Mouse (Mus musculus) CH12.LX (cell line): ENCODE data around the gene Fgfr2. TPM values are rescaled to one million over a fixed set of nuclear protein-coding genes. Genes with fewer than 3 reads are reported as not detected.

ENCODE experiments used
- DNase-seq: peaks from one replicate; pipeline ENCODE4 v3.0.0-alpha.2; 2013; ENCODE audit errors: extremely low read depth
- H3K27ac ChIP-seq: 2 replicates; pipeline ENCODE4 v1.5.1; 2012; ENCODE audit warnings: low read depth, mild to moderate bottlenecking, control low read depth, moderate library complexity; ENCODE audit not compliant: insufficient read depth
- H3K27me3 ChIP-seq: replicated peaks from 2 replicates; pipeline ENCODE3; 2012; ENCODE audit warnings: inconsistent platforms
- H3K36me3 ChIP-seq, 2 experiments: replicated peaks in 1 of 2; 2 replicates each; pipeline versions ENCODE3 to v1.6.1; 2012; ENCODE audit warnings: inconsistent platforms in 1 of 2, low read length in 1 of 2, mild to moderate bottlenecking in 1 of 2, mixed read lengths in 1 of 2, moderate library complexity in 1 of 2; ENCODE audit not compliant: control insufficient read depth in 1 of 2, insufficient read depth in 1 of 2
- H3K4me1 ChIP-seq, 2 experiments: 2 replicates each; pipeline ENCODE4 v1.6.1; 2012; ENCODE audit warnings: inconsistent platforms in 1 of 2, moderate library complexity in 1 of 2; ENCODE audit not compliant: insufficient read depth in 2 of 2, control insufficient read depth in 1 of 2
- H3K4me2 ChIP-seq: 2 replicates; pipeline ENCODE4 v1.6.1; 2012; ENCODE audit warnings: low read depth, mild to moderate bottlenecking, control low read depth; ENCODE audit not compliant: poor library complexity, insufficient read depth, severe bottlenecking
- H3K4me3 ChIP-seq, 3 experiments: fragments of 150-350 bp in 1 of 3; sonication (generic) in 1 of 3; replicated peaks in 1 of 3; 2 replicates each; pipeline versions ENCODE3 to v1.5.1; 2011 to 2012; ENCODE audit warnings: low read depth in 2 of 3, low read length in 2 of 3, mild to moderate bottlenecking in 2 of 3, moderate library complexity in 2 of 3, control low read depth in 1 of 3, improper control_type of control experiment in 1 of 3, inconsistent platforms in 1 of 3, mixed read lengths in 1 of 3; ENCODE audit not compliant: poor library complexity in 1 of 3
- H3K79me2 ChIP-seq: replicated peaks from 2 replicates; pipeline ENCODE4 v1.6.1; 2012; ENCODE audit warnings: mild to moderate bottlenecking, moderate library complexity; ENCODE audit not compliant: control insufficient read depth, poor library complexity, insufficient read depth, severe bottlenecking; ENCODE audit errors: extremely low read depth
- H3K9ac ChIP-seq: 2 replicates; pipeline ENCODE4 v1.6.1; 2012; ENCODE audit warnings: low read depth, mild to moderate bottlenecking, control low read depth, moderate library complexity; ENCODE audit not compliant: insufficient read depth
- H3K9me3 ChIP-seq: replicated peaks from 2 replicates; pipeline ENCODE3; 2012; ENCODE audit warnings: low read length, inconsistent platforms, mixed read lengths
- BHLHE40 ChIP-seq: IDR thresholded peaks from 2 replicates; pipeline ENCODE4 v1.6.1; 2011; ENCODE audit warnings: mild to moderate bottlenecking, low read depth, low read length, improper control_type of control experiment
- CHD2 ChIP-seq: IDR thresholded peaks from 2 replicates; pipeline ENCODE4 v1.6.1; 2011; ENCODE audit warnings: low read length, improper control_type of control experiment
- E2F4 ChIP-seq: IDR thresholded peaks from 2 replicates; pipeline ENCODE4 v1.6.1; 2011; ENCODE audit warnings: low read depth, low read length, improper control_type of control experiment; ENCODE audit not compliant: insufficient replicate concordance
- ELF1 ChIP-seq: IDR thresholded peaks from 2 replicates; pipeline ENCODE4 v1.6.1; 2014; ENCODE audit warnings: low read depth, mild to moderate bottlenecking, inconsistent platforms, low read length, improper control_type of control experiment
- ETS1 ChIP-seq: conservative IDR thresholded peaks from 2 replicates; pipeline ENCODE4 v1.6.1; 2012; ENCODE audit warnings: low read depth, mild to moderate bottlenecking, inconsistent platforms, low read length, improper control_type of control experiment, moderate library complexity
- HCFC1 ChIP-seq: IDR thresholded peaks from 2 replicates; pipeline ENCODE4 v1.6.1; 2012; ENCODE audit warnings: low read depth, mild to moderate bottlenecking, inconsistent platforms, low read length, improper control_type of control experiment
- JUN ChIP-seq: IDR thresholded peaks from 2 replicates; pipeline ENCODE4 v1.6.1; 2011; ENCODE audit warnings: low read depth, mild to moderate bottlenecking, low read length, improper control_type of control experiment, moderate library complexity; ENCODE audit not compliant: insufficient read depth
- KAT2A ChIP-seq: IDR thresholded peaks from 2 replicates; pipeline ENCODE4 v1.6.1; 2012; ENCODE audit warnings: low read length, improper control_type of control experiment, inconsistent platforms; ENCODE audit not compliant: insufficient replicate concordance
- MAZ ChIP-seq: IDR thresholded peaks from 2 replicates; pipeline ENCODE4 v1.6.1; 2012; ENCODE audit warnings: low read depth, mild to moderate bottlenecking, inconsistent platforms, low read length, improper control_type of control experiment, moderate library complexity
- NRF1 ChIP-seq: IDR thresholded peaks from 2 replicates; pipeline ENCODE4 v1.6.1; 2014; ENCODE audit warnings: low read depth, mild to moderate bottlenecking, inconsistent platforms, low read length, improper control_type of control experiment, moderate library complexity
- PAX5 ChIP-seq: IDR thresholded peaks from 2 replicates; pipeline ENCODE4 v1.6.1; 2012; ENCODE audit warnings: low read length, inconsistent platforms, mixed read lengths
- POLR2AphosphoS2 ChIP-seq: IDR thresholded peaks from 2 replicates; pipeline ENCODE4 v1.6.1; 2011; ENCODE audit warnings: low read depth, low read length, improper control_type of control experiment
- RAD21 ChIP-seq: IDR thresholded peaks from 2 replicates; pipeline ENCODE4 v1.6.1; 2011; ENCODE audit warnings: low read depth, mild to moderate bottlenecking, low read length, improper control_type of control experiment, moderate library complexity
- RCOR1 ChIP-seq: conservative IDR thresholded peaks from 2 replicates; pipeline ENCODE4 v1.6.1; 2012; ENCODE audit warnings: low read depth, mild to moderate bottlenecking, inconsistent platforms, low read length, improper control_type of control experiment
- SIN3A ChIP-seq: IDR thresholded peaks from 2 replicates; pipeline ENCODE4 v1.6.1; 2012; ENCODE audit warnings: low read length, improper control_type of control experiment, inconsistent platforms
- USF2 ChIP-seq: conservative IDR thresholded peaks from 2 replicates; pipeline ENCODE4 v1.6.1; 2011; ENCODE audit warnings: low read depth, low read length, improper control_type of control experiment
- ZC3H11A ChIP-seq: IDR thresholded peaks from 2 replicates; pipeline ENCODE4 v1.6.1; 2012; ENCODE audit warnings: low read depth, mild to moderate bottlenecking, inconsistent platforms, low read length, improper control_type of control experiment
- ZNF384 ChIP-seq: IDR thresholded peaks from 2 replicates; pipeline ENCODE4 v1.6.1; 2012; ENCODE audit warnings: low read depth, low read length, improper control_type of control experiment, inconsistent platforms
- dilution Hi-C: fragments of 300-500 bp; cut with MboI; formaldehyde crosslinking; loops from 2 replicates; pipeline ENCODE4 v1.14.3; 2020; ENCODE audit warnings: low sequenced_read_pairs; ENCODE audit not compliant: extremely low pct_unique_long_range_greater_than_20kb, extremely low pct_ligation_motif_present
- in situ Hi-C: fragments of 300-500 bp; cut with MboI; formaldehyde crosslinking; loops from 3 replicates; pipeline ENCODE4 v1.14.3; 2019; ENCODE audit warnings: low sequenced_read_pairs, low pct_ligation_motif_present, low pct_unique_long_range_greater_than_20kb, mixed read lengths
- polyA plus RNA-seq: library from polyadenylated mRNA; unstranded; fragments of >175 nt; gene quantifications from 2 replicates; pipeline ENCODE4 v1.2.1, GENCODE M21; 2012; ENCODE audit warnings: low read depth; ENCODE audit not compliant: insufficient read length
- total RNA-seq, 2 experiments: library from RNA; depleted of rRNA; stranded (reverse); fragments of 300-350 nt in 1 of 2; fragments of >200 nt in 1 of 2; gene quantifications; 2 replicates each; pipeline ENCODE4 v1.2.3; 2012 to 2014

The Fgfr2 gene
- total and polyA plus RNA-seq, 3 experiments: not detected

GRCm38 (mm10) chr7:132478295-132478809 is 644.8 kb downstream of the Fgfr2 start:
- H3K79me2 ChIP-seq: no peaks in the 10 kb centered on the region
- H3K27ac ChIP-seq: no peak overlapping the region
- TF ChIP-seq JUN (no peak), RCOR1 (no peak), NRF1 (no peak), BHLHE40 (no peak), SIN3A (no peak)
- no peak for DNase-seq
- no peak overlapping the region for H3K4me3 ChIP-seq
- H3K27me3 ChIP-seq: peaks cover 96% of the 10 kb centered on the region
- peaks cover 0 to 10% of the 10 kb centered on the region in 2 experiments; a peak in 1 of 4 replicates for H3K4me1 ChIP-seq
- in situ Hi-C loops: no loop called here
- dilution Hi-C loops: no loop called here
- peaks cover 3% of the 10 kb centered on the region for H3K9me3 ChIP-seq
- H3K4me2 ChIP-seq: no peak overlapping the region
- H3K9ac ChIP-seq: no peak overlapping the region
- no peaks in the 10 kb centered on the region for H3K36me3 ChIP-seq

- H3K79me2 ChIP-seq: no peaks in the 10 kb centered on the region
- H3K36me3 ChIP-seq: no peaks in the 10 kb centered on the region
- in situ Hi-C loops (no loop called here), dilution Hi-C loops (no loop called here)
- peaks cover 96% of the 10 kb centered on the region for H3K27me3 ChIP-seq
- H3K4me2 ChIP-seq: no peak overlapping the region
- H3K4me3 ChIP-seq: no peak overlapping the region
- DNase-seq: no peak
- no peak overlapping the region for H3K27ac ChIP-seq
- TF ChIP-seq POLR2AphosphoS2 (no peak), ZNF384 (no peak), RCOR1 (no peak), MAZ (no peak), KAT2A (no peak), ETS1 (no peak), CHD2 (no peak), RAD21 (no peak), USF2 (no peak), HCFC1 (no peak), ZC3H11A (no peak), E2F4 (no peak), ELF1 (no peak), SIN3A (no peak), PAX5 (no peak)
- peaks cover 0 to 10% of the 10 kb centered on the region in 2 experiments; a peak in 1 of 4 replicates for H3K4me1 ChIP-seq
- H3K9me3 ChIP-seq: peaks cover 3% of the 10 kb centered on the region
- H3K9ac ChIP-seq: no peak overlapping the region
Observed at GRCm38 (mm10) chr7:132477753-132478152, 645.4 kb downstream of the Fgfr2 start.
